Mouse (Mus musculus) hindbrain, postnatal 0 days (tissue): Measurements from ENCODE around the gene Ogt. TPM values are rescaled to one million over a fixed set of nuclear protein-coding genes. Genes with fewer than 3 reads are reported as not detected.

Experiments
- ATAC-seq: fragments of 200-750 bp; cut with Nextera tagmentation; 2 replicates; pipeline ENCODE4 v1.8.0; 2017; ENCODE audit warnings: mild to moderate bottlenecking, moderate TSS enrichment, moderate library complexity
- DNase-seq: peaks from one replicate; pipeline ENCODE4 v3.0.0-alpha.2; 2015; ENCODE audit warnings: low spot score
- H3K27ac ChIP-seq: fragments of 300-500 bp; sonication (generic); 2 replicates; pipeline ENCODE4 v1.5.1; 2014; ENCODE audit warnings: mild to moderate bottlenecking
- H3K27me3 ChIP-seq: fragments of 300-500 bp; sonication (generic); 2 replicates; pipeline ENCODE4 v1.6.1; 2014; ENCODE audit warnings: low read length, mixed read lengths; ENCODE audit not compliant: insufficient read depth
- H3K36me3 ChIP-seq: fragments of 300-500 bp; sonication (generic); 2 replicates; pipeline ENCODE4 v1.6.1; 2014; ENCODE audit warnings: low read length, mixed read lengths; ENCODE audit not compliant: insufficient read depth
- H3K4me1 ChIP-seq: fragments of 300-500 bp; sonication (generic); 2 replicates; pipeline ENCODE4 v1.6.1; 2014; ENCODE audit warnings: antibody characterized with exemption, low read length, mixed read lengths; ENCODE audit not compliant: insufficient read depth
- H3K4me2 ChIP-seq: fragments of 300-500 bp; sonication (generic); 2 replicates; pipeline ENCODE4 v1.6.1; 2014; ENCODE audit warnings: low read depth, mild to moderate bottlenecking, low read length, moderate library complexity, mixed read lengths
- H3K4me3 ChIP-seq: fragments of 300-500 bp; sonication (generic); 2 replicates; pipeline ENCODE4 v1.5.1; 2014; ENCODE audit warnings: low read length
- H3K9ac ChIP-seq: fragments of 300-500 bp; sonication (generic); replicated peaks from 2 replicates; pipeline ENCODE4 v1.6.1; 2014; ENCODE audit warnings: mild to moderate bottlenecking, low read length, moderate library complexity, mixed read lengths
- H3K9me3 ChIP-seq: fragments of 300-500 bp; sonication (generic); 2 replicates; pipeline ENCODE4 v1.6.1; 2016; ENCODE audit warnings: low read length, mixed read lengths
- CTCF ChIP-seq: IDR thresholded peaks from 2 replicates; pipeline ENCODE4 v1.5.1; 2016; ENCODE audit warnings: antibody characterized with exemption, control low read depth, low read depth
- WGBS: fragments of 180-500 bp; shearing (Covaris S2); extraction: QIAGEN DNeasy Blood & Tissue Kit; methylation state at CpG from one replicate; pipeline ENCODE4 v1.1.7; 2014; 5-methylcytosine and 5-hydroxymethylcytosine counted together
- polyA plus RNA-seq: library from polyadenylated mRNA; unstranded; fragments of >200 nt; fragmentation: Nextera tagmentation; extraction: Ambion mirVana; gene quantifications from 2 replicates; pipeline ENCODE4 v1.2.1, GENCODE M21; 2015
- total RNA-seq: library from RNA; depleted of rRNA; stranded (reverse); fragments of >200 nt; gene quantifications from 2 replicates; pipeline ENCODE4 v1.2.3, GENCODE M21; 2014

Gene Ogt
- total and polyA plus RNA-seq, 2 experiments from 2014 or later, result 99.7 to 130 TPM

GRCm38 (mm10) chrX:101697537-101697936, 57.7 kb downstream of the Ogt start:
- WGBS, result 78% methylated on average over 50 of the region's 54 CpGs
- Histone ChIP-seq H3K4me1 (no peaks in the 10 kb centered on the region), H3K36me3 (no peaks in the 10 kb centered on the region), H3K9me3 (peaks cover 7% of the 10 kb centered on the region; the same call in 1 of the 2 replicates), H3K9ac (no peak overlapping the region), H3K27ac (no peak overlapping the region), H3K27me3 (no peaks in the 10 kb centered on the region), H3K4me2 (no peak overlapping the region), H3K4me3 (no peak overlapping the region)
- DNase-seq, result no peak
- TF ChIP-seq CTCF, result no peak
- ATAC-seq, result no peak

- no peak for DNase-seq
- WGBS, result 60% methylated on average over 23 of the region's 23 CpGs
- Histone ChIP-seq H3K4me2 (no peak overlapping the region), H3K9me3 (peaks cover 7% of the 10 kb centered on the region; the same call in 1 of the 2 replicates), H3K9ac (no peak overlapping the region), H3K36me3 (no peaks in the 10 kb centered on the region), H3K27ac (no peak overlapping the region), H3K27me3 (no peaks in the 10 kb centered on the region), H3K4me1 (no peaks in the 10 kb centered on the region), H3K4me3 (no peak overlapping the region)
- TF ChIP-seq CTCF, result no peak
- no peak for ATAC-seq
These were observed 58.4 kb downstream of the Ogt start for GRCm38 (mm10) chrX:101698232-101698631.

- DNase-seq, result no peak
- ATAC-seq, result no peak
- H3K27ac ChIP-seq, result no peak overlapping the region
- H3K4me3 ChIP-seq, result no peak overlapping the region
- H3K9me3 ChIP-seq, result no peaks in the 10 kb centered on the region
- WGBS, result 73% methylated on average over 7 of the region's 7 CpGs
- no peaks in the 10 kb centered on the region for H3K4me1 ChIP-seq
- TF ChIP-seq CTCF, result no peak
- H3K4me2 ChIP-seq, result no peak overlapping the region
- no peaks in the 10 kb centered on the region for H3K27me3 ChIP-seq
- H3K36me3 ChIP-seq, result no peaks in the 10 kb centered on the region
- H3K9ac ChIP-seq, result no peak overlapping the region
These were observed 65.3 kb downstream of the Ogt start for GRCm38 (mm10) chrX:101705111-101705510.

- H3K36me3 ChIP-seq, result no peaks in the 10 kb centered on the region
- no peak overlapping the region for H3K4me2 ChIP-seq
- H3K9ac ChIP-seq, result no peak overlapping the region
- no peak overlapping the region for H3K4me3 ChIP-seq
- TF ChIP-seq CTCF, result no peak
- H3K4me1 ChIP-seq, result no peaks in the 10 kb centered on the region
- no peak for DNase-seq
- H3K27me3 ChIP-seq, result no peaks in the 10 kb centered on the region
- no peak overlapping the region for H3K27ac ChIP-seq
- no peak for ATAC-seq
- no peaks in the 10 kb centered on the region for H3K9me3 ChIP-seq
- 74% methylated on average over 1 of the region's 1 CpGs for WGBS
These were observed 80.5 kb downstream of the Ogt start for GRCm38 (mm10) chrX:101720401-101720800.

GRCm38 (mm10) chrX:101730010-101730409, 90.2 kb downstream of the Ogt start:
- Histone ChIP-seq H3K4me1 (no peaks in the 10 kb centered on the region), H3K4me3 (no peak overlapping the region), H3K9ac (no peak overlapping the region), H3K27ac (no peak overlapping the region), H3K9me3 (no peaks in the 10 kb centered on the region), H3K27me3 (no peaks in the 10 kb centered on the region; the same call in 1 of the 2 replicates), H3K4me2 (no peak overlapping the region), H3K36me3 (no peaks in the 10 kb centered on the region)
- ATAC-seq (no peak), DNase-seq (no peak)
- TF ChIP-seq CTCF, result no peak

GRCm38 (mm10) chrX:101732644-101733043, 92.8 kb downstream of the Ogt start:
- Histone ChIP-seq H3K9me3 (no peaks in the 10 kb centered on the region), H3K36me3 (no peaks in the 10 kb centered on the region), H3K27ac (no peak overlapping the region), H3K9ac (no peak overlapping the region), H3K4me3 (no peak overlapping the region), H3K4me1 (no peaks in the 10 kb centered on the region), H3K27me3 (no peaks in the 10 kb centered on the region; the same call in 1 of the 2 replicates), H3K4me2 (no peak overlapping the region)
- DNase-seq, result no peak
- ATAC-seq, result no peak
- no peak for TF ChIP-seq CTCF
- 82% methylated on average over 12 of the region's 12 CpGs for WGBS

- no peaks in the 10 kb centered on the region for H3K9me3 ChIP-seq
- H3K27ac ChIP-seq, result no peak overlapping the region
- TF ChIP-seq CTCF, result no peak
- no peak overlapping the region for H3K4me2 ChIP-seq
- 87% methylated on average over 3 of the region's 3 CpGs for WGBS
- DNase-seq, result no peak
- no peaks in the 10 kb centered on the region for H3K4me1 ChIP-seq
- ATAC-seq, result no peak
- H3K36me3 ChIP-seq, result no peaks in the 10 kb centered on the region
- H3K4me3 ChIP-seq, result no peak overlapping the region
- H3K27me3 ChIP-seq, result no peaks in the 10 kb centered on the region; the same call in 1 of the 2 replicates
- H3K9ac ChIP-seq, result no peak overlapping the region
These were observed 93.4 kb downstream of the Ogt start for GRCm38 (mm10) chrX:101733288-101733687.
